Mouse (Mus musculus) Patski (cell line): ENCODE data around the gene Crtc3. TPM values are rescaled to one million over a fixed set of nuclear protein-coding genes. Genes with fewer than 3 reads are reported as not detected.
A peak's percentile ranks its signal among the peaks of the same experiment; 100 is the strongest.

ENCODE experiments used
- ATAC-seq: fragments of 100-300 bp; one replicate; pipeline ENCODE4 v1.8.0; 2021
- CTCF ChIA-PET: fragments of 350-600 bp; sonication (Branson Sonifier 250); formaldehyde crosslinking; loops from one replicate; lab custom pipeline; 2022; ENCODE audit warnings: inconsistent platforms; lab: Charles Lee
- POLR2A ChIA-PET: fragments of 350-600 bp; sonication (Branson Sonifier 250); formaldehyde crosslinking; loops from one replicate; lab custom pipeline; 2022; ENCODE audit warnings: antibody characterized with exemption, inconsistent platforms; lab: Charles Lee
- DNase-seq: peaks from one replicate; pipeline ENCODE4 v3.0.0-alpha.2; 2011; ENCODE audit warnings: low read depth, low spot score
- H3K27me3 ChIP-seq: fragments of 371-371 bp; one replicate; pipeline ENCODE4 v1.5.1; 2021
- CTCF ChIP-seq: fragments of 100-300 bp; IDR thresholded peaks from one replicate; pipeline ENCODE4 v1.5.1; 2021
- in situ Hi-C: fragments of 300-500 bp; cut with MboI; formaldehyde crosslinking; loops from 3 replicates; pipeline ENCODE4 v1.11.1; 2018; ENCODE audit warnings: low pct_unique_long_range_greater_than_20kb, mixed read lengths
- polyA plus RNA-seq: library from polyadenylated mRNA; unstranded; gene quantifications from one replicate; pipeline ENCODE4 v1.2.3, GENCODE M21; 2021

Crtc3 gene
- polyA plus RNA-seq, 1 experiment from 2014 or later: 25.6 TPM

- DNase-seq (no peak), ATAC-seq (no peak)
- in situ Hi-C loops: no loop called here
- POLR2A ChIA-PET: no interaction called here
- no peaks in the 10 kb centered on the region for H3K27me3 ChIP-seq
- CTCF ChIA-PET: interaction anchor here (1.1 kb wide), 1 partner anchor 14 kb away, joined by 3 read pairs; no protein-coding TSS in a partner anchor
- TF ChIP-seq CTCF: no peak
Observed at GRCm38 (mm10) chr7:80612191-80612787, 76.4 kb downstream of the Crtc3 start.

- no peak for TF ChIP-seq CTCF
- ChIA-PET POLR2A (no interaction called here), CTCF (interaction anchor here (1.1 kb wide), 1 partner anchor 15 kb away, joined by 3 read pairs; no protein-coding TSS in a partner anchor)
- in situ Hi-C loops: no loop called here
- DNase-seq (no peak), ATAC-seq (no peak)
- no peaks in the 10 kb centered on the region for H3K27me3 ChIP-seq
Observed at GRCm38 (mm10) chr7:80611646-80612045, 77.0 kb downstream of the Crtc3 start.

GRCm38 (mm10) chr7:80607503-80607902 lies 81.2 kb downstream of the Crtc3 start:
- TF ChIP-seq CTCF: no peak
- CTCF ChIA-PET: no interaction called here
- no peaks in the 10 kb centered on the region for H3K27me3 ChIP-seq
- in situ Hi-C loops: loop anchor here (5.0 kb wide), 1 partner anchor 80 kb away; the partner anchor contains the start of gene Crtc3
- ATAC-seq (no peak), DNase-seq (no peak)
- POLR2A ChIA-PET: no interaction called here

- POLR2A ChIA-PET: no interaction called here
- no peak for TF ChIP-seq CTCF
- no peaks in the 10 kb centered on the region for H3K27me3 ChIP-seq
- DNase-seq: no peak
- no peak for ATAC-seq
- in situ Hi-C loops: loop anchor here (5.0 kb wide), 1 partner anchor 81 kb away; the partner anchor contains the start of gene Crtc3
- CTCF ChIA-PET: no interaction called here
Observed at GRCm38 (mm10) chr7:80606435-80606834, 82.2 kb downstream of the Crtc3 start.

GRCm38 (mm10) chr7:80605557-80605930 lies 83.1 kb downstream of the Crtc3 start:
- no peak for ATAC-seq
- ChIA-PET CTCF (interaction anchor here (1.4 kb wide), 1 partner anchor 52 kb away, joined by 3 read pairs; no protein-coding TSS in a partner anchor), POLR2A (no interaction called here)
- TF ChIP-seq CTCF: no peak
- H3K27me3 ChIP-seq: no peaks in the 10 kb centered on the region
- in situ Hi-C loops: loop anchor here (5.0 kb wide), 1 partner anchor 82 kb away; the partner anchor contains the start of gene Crtc3
- DNase-seq: no peak

- in situ Hi-C loops: loop anchor here (5.0 kb wide), 1 partner anchor 82 kb away; the partner anchor contains the start of gene Crtc3
- DNase-seq: no peak
- TF ChIP-seq CTCF: no peak
Observed at GRCm38 (mm10) chr7:80604908-80605556, 83.6 kb downstream of the Crtc3 start.

GRCm38 (mm10) chr7:80602574-80602973 lies 86.1 kb downstream of the Crtc3 start:
- H3K27me3 ChIP-seq: no peaks in the 10 kb centered on the region
- ATAC-seq: no peak
- DNase-seq: no peak
- ChIA-PET CTCF (no interaction called here), POLR2A (no interaction called here)
- TF ChIP-seq CTCF: no peak
- in situ Hi-C loops: no loop called here

More at GRCm38 (mm10) chr7:80604908-80605556, 83.6 kb downstream of the Crtc3 start:
- ATAC-seq: no peak
- H3K27me3 ChIP-seq: no peaks in the 10 kb centered on the region
- POLR2A ChIA-PET: no interaction called here
- CTCF ChIA-PET: interaction anchor here (0.9 to 1.4 kb wide), 3 partner anchors 12 to 53 kb away, joined by 3 read pairs; no protein-coding TSS in a partner anchor

- POLR2A ChIA-PET: no interaction called here
- ATAC-seq (no peak), DNase-seq (peak; percentile 33)
- CTCF ChIA-PET: no interaction called here
- in situ Hi-C loops: loop anchor here (25.0 kb wide), 1 partner anchor 461 kb away; no protein-coding TSS in a partner anchor
- no peaks in the 10 kb centered on the region for H3K27me3 ChIP-seq
- no peak for TF ChIP-seq CTCF
Observed at GRCm38 (mm10) chr7:80598436-80598985, 90.2 kb downstream of the Crtc3 start.

- no peak for TF ChIP-seq CTCF
- ATAC-seq (no peak), DNase-seq (no peak)
- no peaks in the 10 kb centered on the region for H3K27me3 ChIP-seq
- CTCF ChIA-PET: no interaction called here
- in situ Hi-C loops: loop anchor here (25.0 kb wide), 1 partner anchor 461 kb away; no protein-coding TSS in a partner anchor
- POLR2A ChIA-PET: interaction anchor here (0.6 kb wide), 1 partner anchor 10 kb away, joined by 3 read pairs; no protein-coding TSS in a partner anchor
Observed at GRCm38 (mm10) chr7:80597900-80598299, 90.8 kb downstream of the Crtc3 start.

GRCm38 (mm10) chr7:80589054-80589746 lies 99.5 kb downstream of the Crtc3 start:
- DNase-seq (no peak), ATAC-seq (no peak)
- no peak for TF ChIP-seq CTCF
- H3K27me3 ChIP-seq: no peaks in the 10 kb centered on the region
- in situ Hi-C loops: loop anchor here (25.0 kb wide), 1 partner anchor 452 kb away; no protein-coding TSS in a partner anchor
- ChIA-PET CTCF (interaction anchor here (0.9 kb wide), 1 partner anchor 9 kb away, joined by 4 read pairs; no protein-coding TSS in a partner anchor), POLR2A (no interaction called here)
